Mouse (Mus musculus) macrophage (primary cell): ENCODE measurements around the gene Stk32c. TPM values are rescaled to one million over a fixed set of nuclear protein-coding genes. Genes with fewer than 3 reads are reported as not detected.

Source experiments
- H3K27ac ChIP-seq: fragments of 350-480 bp; formaldehyde crosslinking; 2 replicates; pipeline ENCODE4 v1.9.0; 2021
- H3K36me3 ChIP-seq: fragments of 350-480 bp; formaldehyde crosslinking; 2 replicates; pipeline ENCODE4 v1.9.0; 2021; ENCODE audit errors: inconsistent target
- H3K4me3 ChIP-seq: fragments of 350-480 bp; formaldehyde crosslinking; 2 replicates; pipeline ENCODE4 v1.9.0; 2021; ENCODE audit errors: inconsistent target
- H3K79me2 ChIP-seq: fragments of 350-480 bp; formaldehyde crosslinking; 2 replicates; pipeline ENCODE4 v1.9.0; 2021; ENCODE audit errors: inconsistent target
- WGBS: methylation state at CpG from one replicate; pipeline ENCODE4 v1.1.7; 2026; ENCODE audit warnings: inconsistent platforms; ENCODE audit not compliant: missing documents; 5-methylcytosine and 5-hydroxymethylcytosine counted together
- polyA plus RNA-seq: library from polyadenylated mRNA; stranded (reverse); fragments of 250-400 nt; gene quantifications from 3 replicates; pipeline ENCODE4 v1.2.4, GENCODE M21; 2018; ENCODE audit warnings: inconsistent platforms

Stk32c gene
- polyA plus RNA-seq, 1 experiment from 2014 or later = 0.17 TPM

DNA sequence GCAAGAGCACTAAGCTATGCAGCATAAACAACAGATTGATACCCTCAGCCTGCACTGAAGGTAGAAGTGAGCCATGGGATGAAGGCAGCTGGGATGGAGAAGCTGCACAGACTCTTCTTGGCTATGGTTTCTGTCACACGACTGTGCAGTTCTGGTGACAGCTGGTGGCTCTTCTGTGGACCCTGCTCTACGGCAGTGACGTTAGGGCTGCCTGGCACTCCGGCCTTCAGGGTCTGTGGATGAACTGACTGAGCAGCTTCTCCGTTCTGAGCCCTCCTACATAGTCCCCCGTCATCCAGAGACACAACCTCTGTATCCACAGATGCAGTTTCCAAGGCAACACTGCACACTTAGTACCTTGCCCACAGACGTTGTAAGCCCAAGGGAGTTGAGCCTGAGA, 86.6 kb downstream of the Stk32c start:
- Histone ChIP-seq H3K27ac (no peak overlapping the region), H3K36me3 (no peaks in the 10 kb centered on the region)
- WGBS = 93% methylated on average over 6 of the region's 7 CpGs

DNA sequence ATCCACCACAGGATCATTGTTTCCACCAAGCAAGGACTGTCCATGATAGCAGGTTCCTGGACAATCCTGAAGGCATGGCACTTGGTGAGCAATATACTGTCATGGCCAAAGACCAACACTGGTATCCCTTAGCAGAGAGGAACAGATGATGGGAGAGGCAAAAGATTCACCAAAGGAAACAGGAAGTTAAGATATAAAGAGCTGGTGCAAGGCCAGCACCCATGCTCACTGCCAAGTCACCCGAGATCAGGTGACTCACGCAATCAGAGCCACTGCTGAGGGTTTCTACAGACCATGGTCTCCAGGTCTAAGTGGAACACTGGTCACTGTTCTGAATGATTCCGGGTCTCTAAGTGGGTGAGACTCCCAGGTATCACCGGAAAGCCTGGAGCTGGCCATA, 87.2 kb downstream of the Stk32c start:
- Histone ChIP-seq H3K79me2 (no peaks in the 10 kb centered on the region), H3K36me3 (no peaks in the 10 kb centered on the region), H3K4me3 (no peak overlapping the region), H3K27ac (0 out of 2 replicates have a peak overlapping the region, but pooled peaks have one; percentile 1)
- 54% methylated on average over 4 of the region's 4 CpGs for WGBS

More for the DNA sequence above, 86.6 kb downstream of the Stk32c start:
- Histone ChIP-seq H3K79me2 (no peaks in the 10 kb centered on the region), H3K4me3 (no peak overlapping the region)

GRCm38 (mm10) chr7:139119775-139120153, 93.3 kb downstream of the Stk32c start:
- no peak overlapping the region for H3K27ac ChIP-seq
- 71% methylated on average over 1 of the region's 2 CpGs for WGBS
- H3K79me2 ChIP-seq = no peaks in the 10 kb centered on the region
- no peak overlapping the region for H3K4me3 ChIP-seq
- no peaks in the 10 kb centered on the region for H3K36me3 ChIP-seq

DNA sequence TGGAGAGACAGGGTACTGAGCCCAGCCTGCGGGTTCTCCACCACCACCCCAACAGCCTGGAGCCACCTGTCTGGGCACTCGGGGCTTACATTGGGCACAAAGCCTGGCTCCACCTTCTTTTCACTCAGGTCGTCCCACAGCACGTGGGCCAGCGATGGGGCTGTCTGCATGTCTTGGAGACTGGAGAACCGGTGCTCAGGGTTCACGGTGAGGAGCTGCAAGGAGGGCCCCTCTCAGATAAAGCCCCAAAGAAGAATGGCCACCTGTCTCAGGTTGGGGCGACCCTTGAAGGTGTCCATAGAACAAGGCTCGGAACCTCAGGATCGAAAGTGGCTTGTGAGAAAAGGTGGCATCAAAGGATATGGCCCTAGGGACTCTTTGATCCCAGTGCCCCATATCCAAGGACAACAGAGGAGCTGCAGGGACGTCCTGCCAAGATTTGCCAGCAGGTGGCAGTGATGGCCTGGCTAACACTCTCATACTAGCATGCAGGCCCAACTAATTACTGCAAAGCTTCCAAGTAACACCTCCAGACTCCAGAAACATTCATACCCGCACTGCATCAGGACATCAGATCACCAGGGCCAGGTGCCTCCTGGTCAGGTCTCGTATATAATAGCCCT, 93.8 kb downstream of the Stk32c start:
- Histone ChIP-seq H3K36me3 (no peaks in the 10 kb centered on the region), H3K27ac (no peak overlapping the region), H3K79me2 (no peaks in the 10 kb centered on the region), H3K4me3 (no peak overlapping the region)
- 40% methylated on average over 13 of the region's 13 CpGs for WGBS

GRCm38 (mm10) chr7:139107908-139108650, 105.0 kb downstream of the Stk32c start:
- WGBS = 88% methylated on average over 9 of the region's 9 CpGs
- Histone ChIP-seq H3K27ac (no peak overlapping the region), H3K36me3 (no peaks in the 10 kb centered on the region), H3K4me3 (no peak overlapping the region), H3K79me2 (no peaks in the 10 kb centered on the region)

GRCm38 (mm10) chr7:139105705-139106104, 107.4 kb downstream of the Stk32c start:
- no peaks in the 10 kb centered on the region for H3K79me2 ChIP-seq
- H3K36me3 ChIP-seq = no peaks in the 10 kb centered on the region
- H3K27ac ChIP-seq = no peak overlapping the region
- H3K4me3 ChIP-seq = no peak overlapping the region
- 84% methylated on average over 7 of the region's 7 CpGs for WGBS

DNA sequence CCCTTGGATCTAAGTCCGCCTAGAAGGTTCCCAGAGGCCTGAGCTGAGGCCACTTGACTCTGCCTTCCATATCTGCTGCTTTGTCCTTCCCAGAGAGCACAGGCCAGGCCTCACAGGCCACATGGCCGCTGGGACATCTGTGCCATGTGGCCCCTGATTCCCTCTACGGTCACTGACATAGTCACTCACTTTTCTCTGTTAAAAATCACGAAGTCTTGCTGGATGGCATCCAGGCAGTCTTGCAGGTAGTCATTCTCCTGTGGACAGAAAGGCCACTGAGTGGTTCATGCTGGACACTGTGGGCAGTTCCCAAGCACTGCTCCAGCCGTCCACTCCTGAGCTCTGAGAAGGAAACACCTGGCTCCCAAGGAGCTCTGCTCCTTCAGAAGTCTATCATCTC, 108.0 kb downstream of the Stk32c start:
- Histone ChIP-seq H3K27ac (no peak overlapping the region), H3K79me2 (no peaks in the 10 kb centered on the region)
- WGBS = 88% methylated on average over 5 of the region's 5 CpGs

GRCm38 (mm10) chr7:139103960-139104381, 109.1 kb downstream of the Stk32c start:
- Histone ChIP-seq H3K27ac (no peak overlapping the region), H3K79me2 (no peaks in the 10 kb centered on the region), H3K36me3 (no peaks in the 10 kb centered on the region), H3K4me3 (no peak overlapping the region)
- WGBS = 66% methylated on average over 10 of the region's 10 CpGs

More for the DNA sequence above, 108.0 kb downstream of the Stk32c start:
- H3K36me3 ChIP-seq = no peaks in the 10 kb centered on the region
- H3K4me3 ChIP-seq = no peak overlapping the region

- H3K79me2 ChIP-seq = no peaks in the 10 kb centered on the region
- H3K4me3 ChIP-seq = no peak overlapping the region
- no peak overlapping the region for H3K27ac ChIP-seq
- H3K36me3 ChIP-seq = no peaks in the 10 kb centered on the region
- WGBS = 89% methylated on average over 3 of the region's 3 CpGs
These were observed 111.3 kb downstream of the Stk32c start for GRCm38 (mm10) chr7:139101826-139102225.

- Histone ChIP-seq H3K27ac (no peak overlapping the region), H3K36me3 (no peaks in the 10 kb centered on the region), H3K79me2 (no peaks in the 10 kb centered on the region), H3K4me3 (no peak overlapping the region)
- 86% methylated on average over 10 of the region's 10 CpGs for WGBS
These were observed 111.8 kb downstream of the Stk32c start for GRCm38 (mm10) chr7:139101286-139101804.

- Histone ChIP-seq H3K79me2 (no peaks in the 10 kb centered on the region), H3K27ac (no peak overlapping the region), H3K4me3 (no peak overlapping the region), H3K36me3 (no peaks in the 10 kb centered on the region)
- WGBS = 69% methylated on average over 12 of the region's 12 CpGs
These were observed 112.5 kb downstream of the Stk32c start for GRCm38 (mm10) chr7:139100531-139101095.

- H3K4me3 ChIP-seq = no peak overlapping the region
- 87% methylated on average over 6 of the region's 6 CpGs for WGBS
- H3K36me3 ChIP-seq = no peaks in the 10 kb centered on the region
- H3K79me2 ChIP-seq = no peaks in the 10 kb centered on the region
- H3K27ac ChIP-seq = no peak overlapping the region
These were observed 116.7 kb downstream of the Stk32c start for GRCm38 (mm10) chr7:139096399-139096798.

DNA sequence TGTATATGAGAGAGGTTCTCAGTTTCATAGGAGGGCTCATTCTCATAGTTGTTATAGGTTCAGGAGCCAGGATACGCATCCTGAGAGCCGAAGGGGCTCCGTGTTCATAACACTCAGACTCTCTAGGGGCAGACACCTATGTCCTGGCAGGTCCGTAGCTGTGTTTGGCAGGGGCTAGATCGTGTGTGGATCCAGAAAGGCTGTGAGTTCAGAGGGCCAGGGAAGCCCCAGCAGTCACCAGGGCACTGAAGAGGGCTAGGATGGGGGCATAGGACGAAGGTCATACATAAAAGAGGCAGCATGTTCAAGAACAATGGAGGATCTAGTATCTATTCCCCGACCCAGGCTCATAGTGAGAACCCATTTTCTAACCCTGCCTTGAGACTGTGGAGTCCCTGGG, 117.8 kb downstream of the Stk32c start:
- Histone ChIP-seq H3K4me3 (no peak overlapping the region), H3K36me3 (no peaks in the 10 kb centered on the region), H3K27ac (no peak overlapping the region), H3K79me2 (no peaks in the 10 kb centered on the region)
- WGBS = 87% methylated on average over 7 of the region's 7 CpGs

DNA sequence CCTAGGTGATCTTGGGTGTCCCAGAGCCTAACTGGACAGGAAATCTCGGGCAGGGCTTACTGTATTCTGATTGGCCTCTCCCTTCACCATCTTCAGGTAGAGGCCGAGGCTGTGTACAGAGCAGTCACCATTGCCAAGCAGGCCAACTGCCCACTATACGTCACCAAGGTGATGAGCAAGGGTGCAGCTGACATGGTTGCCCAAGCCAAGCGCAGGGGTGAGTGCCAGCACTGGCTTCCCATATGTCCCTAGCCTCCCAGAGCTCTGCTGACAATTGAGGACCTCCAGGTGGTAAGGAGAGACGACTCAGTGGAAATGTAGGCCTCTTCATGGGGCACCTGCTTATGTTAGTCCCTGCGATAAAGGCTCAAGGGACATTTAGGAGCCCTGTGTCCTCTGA, 118.3 kb downstream of the Stk32c start:
- no peaks in the 10 kb centered on the region for H3K79me2 ChIP-seq

DNA sequence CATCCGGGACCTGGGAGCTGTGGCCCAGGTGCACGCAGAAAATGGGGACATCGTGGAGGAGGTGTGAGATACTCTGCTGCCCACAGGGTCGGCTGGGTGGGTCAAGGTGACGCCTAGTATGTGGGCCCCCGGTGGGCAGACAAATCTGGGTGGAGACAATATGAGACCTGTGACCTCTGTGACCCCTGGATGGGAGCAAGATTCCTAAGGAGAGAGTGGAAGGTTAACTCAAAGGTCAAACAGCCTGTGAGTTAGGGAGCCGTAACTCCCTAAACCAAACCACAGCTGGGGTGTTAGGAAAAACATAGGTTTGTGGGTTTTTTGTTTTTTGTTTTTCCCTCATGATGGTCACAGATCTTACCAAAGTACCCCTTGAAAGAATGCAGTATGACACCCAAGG, 119.3 kb downstream of the Stk32c start:
- Histone ChIP-seq H3K36me3 (no peaks in the 10 kb centered on the region), H3K79me2 (no peaks in the 10 kb centered on the region), H3K4me3 (no peak overlapping the region), H3K27ac (no peak overlapping the region)
- WGBS = 86% methylated on average over 7 of the region's 7 CpGs

More for the DNA sequence above, 118.3 kb downstream of the Stk32c start:
- Histone ChIP-seq H3K27ac (no peak overlapping the region), H3K4me3 (no peak overlapping the region), H3K36me3 (no peaks in the 10 kb centered on the region)
- WGBS = 81% methylated on average over 6 of the region's 6 CpGs
